Mouse (Mus musculus): ENCODE measurements around the gene Heatr4. TPM values are rescaled to one million over a fixed set of nuclear protein-coding genes. Genes with fewer than 3 reads are reported as not detected.
A peak's percentile ranks its signal among the peaks of the same experiment; 100 is the strongest.
"Not testable (repeated sequence)": the region's sequence is repeated elsewhere in the genome, so short reads cannot be mapped to it uniquely, and the experiment has no call there.

Gene Heatr4
- polyA plus RNA-seq, 1 experiment = not detected

DNA sequence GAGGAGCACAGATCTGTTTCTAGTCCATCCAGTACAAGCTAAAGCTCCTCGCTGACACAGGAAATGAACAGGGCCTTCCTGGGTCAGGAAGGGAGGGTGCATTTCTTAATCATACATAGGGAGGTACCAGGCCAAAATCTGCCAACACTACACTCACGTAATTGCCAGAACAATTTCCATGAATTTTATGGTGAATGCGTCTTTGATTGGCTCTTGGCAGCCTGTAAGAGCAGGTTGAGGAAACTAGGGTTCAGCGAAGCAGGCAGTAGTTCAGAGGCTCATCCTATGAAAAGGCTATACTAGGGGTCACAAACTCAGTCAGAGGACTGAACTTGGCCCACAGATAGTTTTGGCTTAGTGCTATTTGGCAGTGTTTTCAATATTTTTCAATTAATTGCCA is 44.6 kb downstream of the Heatr4 start:
- DNase-seq (ENCODE audit: low read depth in 1 of 2, low spot score in 2 of 2) = no peak
- TF ChIP-seq CTCF (IDR thresholded peaks at IDR 0.05; ENCODE audit: extremely low read depth, insufficient read depth, insufficient read length, insufficient replicate concordance) = no peak
- no peak for TF ChIP-seq POLR2A (IDR thresholded peaks at IDR 0.05; ENCODE audit: low read depth, low read length)
- Histone ChIP-seq H3K4me1 (ENCODE audit: control insufficient read depth, insufficient read depth, insufficient read length) (no peaks in the 10 kb centered on the region), H3K27me3 (ENCODE audit: control insufficient read depth, insufficient read depth, low read length) (no peaks in the 10 kb centered on the region), H3K36me3 (ENCODE audit: control insufficient read depth, insufficient read depth, low read length) (no peaks in the 10 kb centered on the region), H3K4me3 (ENCODE audit: extremely low read depth, insufficient read depth, insufficient read length) (no peak overlapping the region), H3K27ac (ENCODE audit: insufficient read depth, low read length) (no peak overlapping the region)
- WGBS = 75% methylated on average over 4 of the region's 4 CpGs

DNA sequence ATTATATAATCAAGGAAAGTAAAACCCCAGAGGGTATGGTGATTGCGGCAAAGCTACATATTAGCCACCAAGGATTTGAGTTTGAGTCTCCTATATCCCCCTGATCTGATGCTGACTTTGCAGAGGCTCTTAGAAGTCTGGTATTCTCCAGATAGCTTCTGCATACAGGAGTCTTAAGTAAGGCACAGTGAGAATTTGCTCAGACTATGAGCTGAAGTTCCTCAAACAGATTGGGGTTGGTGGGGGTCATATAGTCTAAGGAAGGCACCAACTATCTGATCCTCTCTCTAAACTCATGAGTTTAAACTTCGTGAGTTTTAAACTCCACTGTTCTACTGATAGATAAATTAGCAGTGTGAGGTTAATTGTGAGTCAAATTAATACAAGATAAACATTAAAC is 45.3 kb downstream of the Heatr4 start:
- Histone ChIP-seq H3K27ac (ENCODE audit: insufficient read depth, low read length) (no peak overlapping the region), H3K36me3 (ENCODE audit: control insufficient read depth, insufficient read depth, low read length) (no peaks in the 10 kb centered on the region), H3K4me3 (ENCODE audit: extremely low read depth, insufficient read depth, insufficient read length) (no peak overlapping the region), H3K4me1 (ENCODE audit: control insufficient read depth, insufficient read depth, insufficient read length) (no peaks in the 10 kb centered on the region), H3K27me3 (ENCODE audit: control insufficient read depth, insufficient read depth, low read length) (no peaks in the 10 kb centered on the region)
- TF ChIP-seq CTCF (IDR thresholded peaks at IDR 0.05; ENCODE audit: extremely low read depth, insufficient read depth, insufficient read length, insufficient replicate concordance) (no peak), POLR2A (IDR thresholded peaks at IDR 0.05; ENCODE audit: low read depth, low read length) (no peak)
- DNase-seq (ENCODE audit: low read depth in 1 of 2, low spot score in 2 of 2) = no peak
- WGBS = 79% methylated on average over 2 of the region's 2 CpGs

DNA sequence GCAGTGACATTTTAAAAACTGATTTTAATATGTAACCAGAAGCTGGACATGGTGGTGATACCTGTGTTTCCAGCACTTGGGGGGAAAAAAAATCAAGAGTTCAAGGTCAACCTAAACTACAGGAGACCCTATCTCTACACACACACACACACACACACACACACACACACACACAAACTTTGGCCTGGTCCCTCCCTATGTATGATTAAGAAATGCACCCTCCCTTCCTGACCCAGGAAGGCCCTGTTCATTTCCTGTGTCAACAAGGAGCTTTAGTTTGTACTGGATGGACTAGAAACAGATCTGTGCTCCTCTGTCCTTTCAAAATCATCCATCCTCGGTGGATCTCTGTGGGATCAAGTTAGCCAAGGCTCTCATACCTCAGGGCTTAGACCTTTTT is 46.1 kb downstream of the Heatr4 start:
- DNase-seq (ENCODE audit: low read depth in 1 of 2, low spot score in 2 of 2); H3K4me1 ChIP-seq (ENCODE audit: control insufficient read depth, insufficient read depth, insufficient read length); H3K27ac ChIP-seq (ENCODE audit: insufficient read depth, low read length); H3K27me3 ChIP-seq (ENCODE audit: control insufficient read depth, insufficient read depth, low read length); H3K36me3 ChIP-seq (ENCODE audit: control insufficient read depth, insufficient read depth, low read length); H3K4me3 ChIP-seq (ENCODE audit: extremely low read depth, insufficient read depth, insufficient read length): not testable (repeated sequence)
- WGBS = 67% methylated on average over 1 of the region's 1 CpGs

DNA sequence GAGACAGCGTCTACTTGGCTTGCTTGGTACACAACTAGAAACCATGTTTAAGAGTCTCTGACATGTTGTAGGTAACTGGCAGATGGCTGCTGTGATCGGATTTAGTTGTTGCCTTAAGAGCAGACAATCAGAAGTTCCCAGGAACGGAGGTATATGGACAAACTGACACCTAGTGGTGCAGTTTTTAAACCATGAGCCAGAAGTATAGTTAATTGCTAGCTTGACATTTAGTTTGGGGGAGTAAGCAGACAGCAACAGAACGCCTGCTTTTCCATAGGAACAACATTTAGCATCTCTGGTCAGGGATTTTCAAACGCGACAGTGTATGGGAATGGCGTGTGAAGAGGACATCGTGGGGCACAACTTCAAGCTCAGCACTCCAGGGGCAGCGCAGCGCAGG is 47.1 kb downstream of the Heatr4 start:
- H3K27ac ChIP-seq (ENCODE audit: insufficient read depth, low read length) = no peak overlapping the region
- no peaks in the 10 kb centered on the region for H3K36me3 ChIP-seq (ENCODE audit: control insufficient read depth, insufficient read depth, low read length)
- DNase-seq (ENCODE audit: low read depth in 1 of 2, low spot score in 2 of 2) = no peak
- no peak overlapping the region for H3K4me3 ChIP-seq (ENCODE audit: extremely low read depth, insufficient read depth, insufficient read length)
- no peaks in the 10 kb centered on the region for H3K27me3 ChIP-seq (ENCODE audit: control insufficient read depth, insufficient read depth, low read length)
- no peaks in the 10 kb centered on the region for H3K4me1 ChIP-seq (ENCODE audit: control insufficient read depth, insufficient read depth, insufficient read length)
- no peak for TF ChIP-seq POLR2A (IDR thresholded peaks at IDR 0.05; ENCODE audit: low read depth, low read length)
- TF ChIP-seq CTCF (IDR thresholded peaks at IDR 0.05; ENCODE audit: extremely low read depth, insufficient read depth, insufficient read length, insufficient replicate concordance) = no peak
- WGBS = 77% methylated on average over 10 of the region's 10 CpGs

DNA sequence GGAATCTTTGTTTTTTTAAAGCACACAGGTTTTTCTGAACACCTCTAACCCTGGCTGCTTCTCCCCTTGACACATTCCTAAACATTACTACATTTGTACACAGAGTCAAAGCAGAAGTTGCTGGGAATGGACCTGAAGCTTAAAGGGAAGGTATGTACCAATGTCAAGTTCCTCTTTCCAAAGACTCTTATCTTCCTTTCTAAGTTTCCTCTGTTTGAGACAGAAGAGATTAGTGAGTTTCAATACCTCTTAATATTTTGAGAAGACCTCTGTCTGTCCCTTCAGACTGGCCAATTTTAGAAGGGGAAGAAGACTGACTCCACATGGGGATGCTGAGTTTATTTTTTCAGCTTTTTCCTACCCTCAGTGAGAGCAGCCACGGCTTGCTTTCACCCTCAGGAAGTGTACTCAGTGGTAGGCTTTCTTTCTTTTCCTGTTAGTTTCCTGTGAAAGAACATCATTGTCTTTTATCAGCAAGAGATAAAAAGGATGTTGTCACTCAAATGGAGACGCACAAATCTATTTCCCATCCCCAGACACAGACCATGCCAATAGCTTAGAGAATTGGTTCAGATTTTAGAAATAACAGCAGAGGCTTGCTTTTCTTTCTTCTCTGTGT is 55.4 kb downstream of the Heatr4 start:
- H3K36me3 ChIP-seq (ENCODE audit: control insufficient read depth, insufficient read depth, low read length) = no peaks in the 10 kb centered on the region
- WGBS = 2% methylated on average over 2 of the region's 2 CpGs
- no peaks in the 10 kb centered on the region for H3K27me3 ChIP-seq (ENCODE audit: control insufficient read depth, insufficient read depth, low read length)
- peak overlapping the region; percentile 37 for H3K27ac ChIP-seq (ENCODE audit: insufficient read depth, low read length)
- TF ChIP-seq CTCF (IDR thresholded peaks at IDR 0.05; ENCODE audit: extremely low read depth, insufficient read depth, insufficient read length, insufficient replicate concordance) (no peak), POLR2A (IDR thresholded peaks at IDR 0.05; ENCODE audit: low read depth, low read length) (no peak)
- H3K4me1 ChIP-seq (ENCODE audit: control insufficient read depth, insufficient read depth, insufficient read length) = peaks cover 11% of the 10 kb centered on the region
- DNase-seq (ENCODE audit: low read depth in 1 of 2, low spot score in 2 of 2) = no peak
- H3K4me3 ChIP-seq (ENCODE audit: extremely low read depth, insufficient read depth, insufficient read length) = no peak overlapping the region

DNA sequence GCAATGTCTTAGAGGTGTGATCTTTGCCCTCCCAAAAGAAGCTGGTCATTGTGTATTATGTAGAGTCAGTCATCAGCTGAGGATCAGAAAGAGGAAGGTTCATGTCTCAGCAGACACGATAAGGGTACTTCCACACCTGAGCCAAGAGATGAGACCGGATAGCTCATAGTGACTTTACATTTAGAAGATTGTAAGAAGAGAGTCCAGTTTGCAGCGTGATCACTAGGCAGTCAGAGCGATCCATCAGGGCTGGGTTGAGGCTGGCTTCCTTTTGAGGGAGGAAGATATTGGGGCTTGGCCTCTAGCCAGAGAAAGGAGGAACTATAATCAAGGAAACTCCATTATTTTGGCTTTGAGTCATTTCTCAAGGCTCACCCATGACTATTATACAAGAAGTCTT is 56.9 kb downstream of the Heatr4 start:
- peaks cover 11% of the 10 kb centered on the region for H3K4me1 ChIP-seq (ENCODE audit: control insufficient read depth, insufficient read depth, insufficient read length)
- no peak overlapping the region for H3K27ac ChIP-seq (ENCODE audit: insufficient read depth, low read length)
- no peak for TF ChIP-seq CTCF (IDR thresholded peaks at IDR 0.05; ENCODE audit: extremely low read depth, insufficient read depth, insufficient read length, insufficient replicate concordance)
- no peak for TF ChIP-seq POLR2A (IDR thresholded peaks at IDR 0.05; ENCODE audit: low read depth, low read length)
- no peak overlapping the region for H3K4me3 ChIP-seq (ENCODE audit: extremely low read depth, insufficient read depth, insufficient read length)
- no peak for DNase-seq (ENCODE audit: low read depth in 1 of 2, low spot score in 2 of 2)
- H3K27me3 ChIP-seq (ENCODE audit: control insufficient read depth, insufficient read depth, low read length) = no peaks in the 10 kb centered on the region
- WGBS = 26% methylated on average over 4 of the region's 4 CpGs
- H3K36me3 ChIP-seq (ENCODE audit: control insufficient read depth, insufficient read depth, low read length) = no peaks in the 10 kb centered on the region

DNA sequence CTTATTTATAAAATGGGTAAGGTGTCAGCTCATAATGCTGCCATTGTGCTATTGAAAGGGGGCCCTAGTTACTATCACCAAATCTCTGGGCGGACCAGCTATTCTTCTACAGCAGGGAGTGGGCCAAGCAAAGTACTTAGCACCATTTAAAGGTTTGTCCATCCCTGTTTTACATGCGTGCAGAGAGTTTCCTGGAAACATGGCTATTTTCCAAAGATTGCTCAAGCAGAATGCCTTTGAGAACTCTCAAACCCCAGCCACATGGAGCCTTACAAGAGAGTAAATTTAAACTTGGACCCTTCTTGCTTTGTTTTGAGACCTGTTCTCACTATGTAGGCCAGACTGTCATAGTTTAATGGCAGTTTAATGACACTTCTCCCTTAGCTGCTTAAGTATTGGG is 58.6 kb downstream of the Heatr4 start:
- Histone ChIP-seq H3K4me3 (ENCODE audit: extremely low read depth, insufficient read depth, insufficient read length) (no peak overlapping the region), H3K36me3 (ENCODE audit: control insufficient read depth, insufficient read depth, low read length) (no peaks in the 10 kb centered on the region), H3K4me1 (ENCODE audit: control insufficient read depth, insufficient read depth, insufficient read length) (peaks cover 11% of the 10 kb centered on the region), H3K27ac (ENCODE audit: insufficient read depth, low read length) (no peak overlapping the region), H3K27me3 (ENCODE audit: control insufficient read depth, insufficient read depth, low read length) (no peaks in the 10 kb centered on the region)
- no peak for DNase-seq (ENCODE audit: low read depth in 1 of 2, low spot score in 2 of 2)
- WGBS = 89% methylated on average over 2 of the region's 2 CpGs
- TF ChIP-seq POLR2A (IDR thresholded peaks at IDR 0.05; ENCODE audit: low read depth, low read length) (no peak), CTCF (IDR thresholded peaks at IDR 0.05; ENCODE audit: extremely low read depth, insufficient read depth, insufficient read length, insufficient replicate concordance) (no peak)
